Mouse (Mus musculus): ENCODE results near the gene Bex3. TPM values are rescaled to one million over a fixed set of nuclear protein-coding genes. Genes with fewer than 3 reads are reported as not detected.
"Not testable (repeated sequence)": the region's sequence is repeated elsewhere in the genome, so short reads cannot be mapped to it uniquely, and the experiment has no call there.

The Bex3 gene
- 703 and 734 TPM in 2 replicates for polyA plus RNA-seq (2015; fragmentation: Nextera tagmentation; extraction: Ambion mirVana)

GRCm38 (mm10) chrX:136269743-136270392 lies at the start of gene Bex3:
Bex3 (plus strand) TSS chrX:136270253.
- not testable (repeated sequence) for H3K36me3 ChIP-seq, H3K27me3 ChIP-seq, H3K9me3 ChIP-seq
- peak; percentile 97 for ATAC-seq (ENCODE audit: low read depth)
- H3K4me1 ChIP-seq (replicated peaks) = peaks cover 16% of the 10 kb centered on the region
- 83% methylated on average over 4 of the region's 30 CpGs for WGBS
- H3K9ac ChIP-seq = peak within 1 kb of the TSS; percentile 71
- H3K27ac ChIP-seq (replicated peaks) = peak within 1 kb of the TSS; percentile 80
- H3K4me3 ChIP-seq = peak within 1 kb of the TSS; percentile 45
- H3K4me2 ChIP-seq = peak within 1 kb of the TSS; percentile 56

DNA sequence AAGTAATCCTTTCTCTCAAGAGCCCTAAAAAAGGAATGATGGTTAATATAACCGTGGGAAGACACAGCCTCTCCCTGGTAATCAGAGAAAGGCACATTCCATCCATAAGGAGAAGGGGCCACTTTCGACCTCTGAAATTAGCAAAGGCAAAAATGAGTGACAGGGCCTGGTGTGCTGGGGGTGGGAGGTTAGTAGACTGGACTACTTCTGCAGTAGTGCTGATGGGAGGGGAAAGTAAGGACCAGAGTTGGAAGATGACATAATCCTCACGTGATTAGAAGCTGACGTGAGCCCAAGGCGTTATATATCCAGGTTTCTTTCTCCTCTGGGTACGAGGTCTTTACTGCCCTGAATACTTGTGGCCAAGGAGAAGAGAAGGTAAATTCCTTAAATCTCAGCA lies 46.3 kb upstream of the Bex3 start:
- H3K27me3 ChIP-seq = peaks cover 2% of the 10 kb centered on the region; the same call in 1 of the 2 replicates
- H3K27ac ChIP-seq (replicated peaks) = no peak overlapping the region
- H3K9ac ChIP-seq = no peak overlapping the region
- H3K4me1 ChIP-seq (replicated peaks) = no peaks in the 10 kb centered on the region
- H3K4me3 ChIP-seq = no peak overlapping the region
- H3K9me3 ChIP-seq = no peaks in the 10 kb centered on the region
- 71% methylated on average over 6 of the region's 6 CpGs for WGBS
- no peaks in the 10 kb centered on the region for H3K36me3 ChIP-seq
- H3K4me2 ChIP-seq = no peak overlapping the region
- no peak for ATAC-seq (ENCODE audit: low read depth)

- Histone ChIP-seq H3K9me3 (no peaks in the 10 kb centered on the region), H3K36me3 (no peaks in the 10 kb centered on the region), H3K27me3 (peaks cover 2% of the 10 kb centered on the region; the same call in 1 of the 2 replicates), H3K27ac (replicated peaks) (no peak overlapping the region), H3K9ac (no peak overlapping the region), H3K4me1 (replicated peaks) (no peaks in the 10 kb centered on the region), H3K4me3 (no peak overlapping the region), H3K4me2 (no peak overlapping the region)
- no peak for ATAC-seq (ENCODE audit: low read depth)
- WGBS = 49% methylated on average over 5 of the region's 5 CpGs
Measured at GRCm38 (mm10) chrX:136227768-136228167, 42.3 kb upstream of the Bex3 start.

- H3K27me3 ChIP-seq = no peaks in the 10 kb centered on the region
- H3K9me3 ChIP-seq = no peaks in the 10 kb centered on the region
- no peaks in the 10 kb centered on the region for H3K36me3 ChIP-seq
- no peak overlapping the region for H3K9ac ChIP-seq
- no peak for ATAC-seq (ENCODE audit: low read depth)
- H3K4me2 ChIP-seq = no peak overlapping the region
- no peak overlapping the region for H3K27ac ChIP-seq (replicated peaks)
- 49% methylated on average over 3 of the region's 3 CpGs for whole genome bisulfite sequencing
- H3K4me1 ChIP-seq (replicated peaks) = no peaks in the 10 kb centered on the region
- no peak overlapping the region for H3K4me3 ChIP-seq
Measured at GRCm38 (mm10) chrX:136238118-136238517, 31.9 kb upstream of the Bex3 start.

- WGBS = 82% methylated on average over 2 of the region's 2 CpGs
- Histone ChIP-seq H3K36me3 (no peaks in the 10 kb centered on the region), H3K9me3 (no peaks in the 10 kb centered on the region), H3K27ac (replicated peaks) (no peak overlapping the region), H3K4me2 (no peak overlapping the region), H3K4me1 (replicated peaks) (0 out of 2 replicates have a peak, but pooled peaks cover 8% of the 10 kb centered on the region), H3K27me3 (no peaks in the 10 kb centered on the region), H3K9ac (no peak overlapping the region), H3K4me3 (no peak overlapping the region)
- ATAC-seq (ENCODE audit: low read depth) = no peak
Measured at GRCm38 (mm10) chrX:136243181-136243580, 26.9 kb upstream of the Bex3 start.

GRCm38 (mm10) chrX:136244574-136245229 lies 25.4 kb upstream of the Bex3 start, which contains the start of gene Tceal9:
Tceal9 (plus strand) TSS chrX:136245079.
- peak within 1 kb of the TSS; percentile 59 for H3K4me3 ChIP-seq
- no peaks in the 10 kb centered on the region for H3K27me3 ChIP-seq
- WGBS = 25% methylated on average over 20 of the region's 20 CpGs
- 0 out of 2 replicates have a peak, but pooled peaks cover 8% of the 10 kb centered on the region for H3K4me1 ChIP-seq (replicated peaks)
- H3K9me3 ChIP-seq = no peaks in the 10 kb centered on the region
- H3K36me3 ChIP-seq = no peaks in the 10 kb centered on the region
- peak within 1 kb of the TSS; percentile 79 for H3K9ac ChIP-seq
- peak; percentile 96 for ATAC-seq (ENCODE audit: low read depth)
- H3K27ac ChIP-seq (replicated peaks) = peak within 1 kb of the TSS; percentile 87
- H3K4me2 ChIP-seq = peak within 1 kb of the TSS; percentile 54

DNA sequence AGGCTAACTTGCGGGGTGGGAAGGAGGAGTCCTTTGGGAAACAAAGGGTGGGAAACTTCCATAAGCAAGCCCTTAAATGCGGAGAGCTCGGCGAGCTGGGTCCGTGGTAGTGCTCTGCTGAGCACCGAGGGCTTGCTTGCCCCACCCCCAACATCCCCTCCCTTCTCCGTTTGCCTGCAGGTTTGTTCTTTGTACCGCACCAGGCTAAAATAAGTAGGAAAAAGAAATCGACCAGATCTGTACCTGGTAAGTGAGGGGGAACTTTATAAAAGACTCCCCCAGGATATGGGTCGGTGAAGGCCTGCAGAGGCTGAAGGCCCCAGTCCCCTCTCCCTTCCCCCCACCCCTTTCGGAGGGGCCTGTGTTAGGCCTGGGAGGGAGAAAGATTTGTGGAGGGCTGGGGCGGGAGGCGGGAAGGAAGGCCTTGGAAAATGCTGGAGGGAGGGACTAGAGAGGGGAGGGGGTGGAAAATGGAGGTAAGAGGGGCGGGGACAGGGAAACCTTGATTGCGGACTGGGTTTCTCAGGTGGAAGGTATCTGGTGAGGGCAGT lies 24.5 kb upstream of the Bex3 start:
- peak overlapping the region; percentile 54 for H3K4me2 ChIP-seq
- peak overlapping the region; percentile 79 for H3K9ac ChIP-seq
- ATAC-seq (ENCODE audit: low read depth) = peak; percentile 81
- 17% methylated on average over 15 of the region's 15 CpGs for WGBS
- H3K27ac ChIP-seq (replicated peaks) = peak overlapping the region; percentile 87
- no peaks in the 10 kb centered on the region for H3K36me3 ChIP-seq
- no peaks in the 10 kb centered on the region for H3K9me3 ChIP-seq
- no peaks in the 10 kb centered on the region for H3K27me3 ChIP-seq
- H3K4me3 ChIP-seq = peak overlapping the region; percentile 59
- H3K4me1 ChIP-seq (replicated peaks) = 0 out of 2 replicates have a peak, but pooled peaks cover 8% of the 10 kb centered on the region

- H3K27ac ChIP-seq (replicated peaks) = no peak overlapping the region
- H3K4me1 ChIP-seq (replicated peaks) = 0 out of 2 replicates have a peak, but pooled peaks cover 8% of the 10 kb centered on the region
- no peaks in the 10 kb centered on the region for H3K27me3 ChIP-seq
- H3K4me2 ChIP-seq = no peak overlapping the region
- H3K36me3 ChIP-seq = no peaks in the 10 kb centered on the region
- 72% methylated on average over 6 of the region's 6 CpGs for WGBS
- ATAC-seq (ENCODE audit: low read depth) = no peak
- no peak overlapping the region for H3K4me3 ChIP-seq
- no peaks in the 10 kb centered on the region for H3K9me3 ChIP-seq
- H3K9ac ChIP-seq = no peak overlapping the region
Measured at GRCm38 (mm10) chrX:136248811-136249210, 21.2 kb upstream of the Bex3 start.

GRCm38 (mm10) chrX:136249671-136250070 lies 20.4 kb upstream of the Bex3 start:
- no peaks in the 10 kb centered on the region for H3K27me3 ChIP-seq
- H3K9ac ChIP-seq = no peak overlapping the region
- WGBS = 80% methylated on average over 7 of the region's 7 CpGs
- H3K9me3 ChIP-seq = no peaks in the 10 kb centered on the region
- no peak for ATAC-seq (ENCODE audit: low read depth)
- no peak overlapping the region for H3K27ac ChIP-seq (replicated peaks)
- no peak overlapping the region for H3K4me3 ChIP-seq
- 0 out of 2 replicates have a peak, but pooled peaks cover 8% of the 10 kb centered on the region for H3K4me1 ChIP-seq (replicated peaks)
- no peak overlapping the region for H3K4me2 ChIP-seq
- no peaks in the 10 kb centered on the region for H3K36me3 ChIP-seq

GRCm38 (mm10) chrX:136252023-136252729 lies 17.9 kb upstream of the Bex3 start:
- Histone ChIP-seq H3K9ac (no peak overlapping the region), H3K4me3 (no peak overlapping the region), H3K9me3 (no peaks in the 10 kb centered on the region), H3K27ac (replicated peaks) (no peak overlapping the region), H3K27me3 (no peaks in the 10 kb centered on the region), H3K4me2 (no peak overlapping the region), H3K4me1 (replicated peaks) (0 out of 2 replicates have a peak, but pooled peaks cover 3% of the 10 kb centered on the region), H3K36me3 (no peaks in the 10 kb centered on the region)
- no peak for ATAC-seq (ENCODE audit: low read depth)
- 62% methylated on average over 6 of the region's 6 CpGs for whole genome bisulfite sequencing

DNA sequence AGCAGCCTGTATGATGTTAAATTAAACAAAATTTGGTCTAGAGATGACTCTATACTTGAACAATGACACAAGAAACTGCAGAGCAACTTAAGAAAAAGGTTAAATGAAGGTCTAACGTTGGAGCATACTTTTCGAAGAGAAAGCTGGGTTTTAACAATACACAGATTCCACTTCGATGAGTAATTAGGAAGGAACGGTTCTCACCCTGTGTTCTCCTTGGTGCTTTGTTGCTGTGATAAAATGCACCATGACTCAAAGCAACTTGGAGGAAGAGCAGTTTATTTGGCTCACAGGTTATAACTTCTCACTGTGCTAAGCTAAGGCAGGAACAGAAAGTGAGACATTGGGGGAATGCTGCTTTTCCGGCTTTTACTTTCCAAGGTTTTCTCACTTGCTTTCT lies 2.3 kb upstream of the Bex3 start:
- Histone ChIP-seq H3K4me3 (no peak overlapping the region), H3K27me3 (peaks cover 6% of the 10 kb centered on the region; the same call in 1 of the 2 replicates), H3K4me1 (replicated peaks) (peaks cover 16% of the 10 kb centered on the region), H3K27ac (replicated peaks) (no peak overlapping the region), H3K9ac (no peak overlapping the region), H3K4me2 (no peak overlapping the region), H3K9me3 (no peaks in the 10 kb centered on the region), H3K36me3 (no peaks in the 10 kb centered on the region)
- 69% methylated on average over 5 of the region's 5 CpGs for WGBS
- no peak for ATAC-seq (ENCODE audit: low read depth)

GRCm38 (mm10) chrX:136268173-136268572 lies 1.9 kb upstream of the Bex3 start:
- Histone ChIP-seq H3K4me3 (no peak overlapping the region), H3K9me3 (no peaks in the 10 kb centered on the region), H3K27ac (replicated peaks) (no peak overlapping the region), H3K9ac (no peak overlapping the region), H3K4me1 (replicated peaks) (peaks cover 16% of the 10 kb centered on the region), H3K4me2 (no peak overlapping the region), H3K36me3 (no peaks in the 10 kb centered on the region), H3K27me3 (peaks cover 1% of the 10 kb centered on the region; the same call in 1 of the 2 replicates)
- ATAC-seq (ENCODE audit: low read depth) = no peak
- 60% methylated on average over 4 of the region's 4 CpGs for WGBS
